Mouse (Mus musculus) layer of hippocampus, adult 9-11 months (tissue): ENCODE data around the gene Stoml3.

Source experiments
- DNase-seq: peaks from one replicate; pipeline ENCODE4 v3.0.0; 2022

The Stoml3 gene

GRCm38 (mm10) chr3:53488353-53488752, at the start of gene Stoml3:
Gene Stoml3 (plus strand): TSS chr3:53488653.
- DNase-seq: no peak

GRCm38 (mm10) chr3:53445540-53445939, 42.9 kb upstream of the Stoml3 start:
- DNase-seq: no peak

DNA sequence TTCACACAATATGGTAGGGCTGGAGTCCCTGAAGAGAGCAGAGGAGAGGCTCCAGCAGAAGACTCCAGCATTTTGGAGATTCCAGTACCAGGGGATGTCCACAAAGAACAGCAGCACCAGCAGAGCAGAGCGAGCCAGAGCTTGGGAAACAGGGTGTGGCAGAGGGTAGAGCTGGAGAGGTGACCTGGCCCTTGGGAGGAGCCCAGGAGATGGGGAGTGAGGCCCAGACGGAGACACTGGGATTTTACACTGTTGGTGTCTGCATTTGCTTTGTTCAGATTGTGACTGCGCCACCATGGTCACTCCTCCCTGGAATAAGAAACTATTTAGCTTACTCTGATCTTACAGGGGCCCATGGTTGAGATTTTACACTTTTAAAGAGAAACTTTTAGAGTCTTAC, 41.7 kb upstream of the Stoml3 start:
- DNase-seq: no peak

DNA sequence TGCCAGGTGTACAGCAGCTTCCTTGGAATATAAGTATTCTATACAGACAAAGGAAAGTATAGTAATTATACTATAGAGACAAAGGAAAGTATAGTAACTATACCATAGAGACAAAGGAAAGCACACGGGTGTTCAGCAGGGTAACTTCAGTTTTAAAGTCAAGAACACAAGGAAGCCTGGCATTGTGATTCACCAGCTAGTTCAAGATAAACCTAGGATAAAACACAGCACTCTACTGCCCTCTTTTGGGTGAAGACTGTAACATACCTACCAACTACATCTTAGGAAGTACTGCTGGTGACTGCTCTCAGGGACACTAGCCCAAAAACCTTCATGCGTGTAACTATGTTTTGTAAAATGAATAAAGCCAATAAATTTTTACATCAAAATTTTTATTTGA, 40.2 kb upstream of the Stoml3 start:
- DNase-seq: peak; percentile 65

- DNase-seq: no peak
Measured at GRCm38 (mm10) chr3:53450666-53451065, 37.8 kb upstream of the Stoml3 start.

DNA sequence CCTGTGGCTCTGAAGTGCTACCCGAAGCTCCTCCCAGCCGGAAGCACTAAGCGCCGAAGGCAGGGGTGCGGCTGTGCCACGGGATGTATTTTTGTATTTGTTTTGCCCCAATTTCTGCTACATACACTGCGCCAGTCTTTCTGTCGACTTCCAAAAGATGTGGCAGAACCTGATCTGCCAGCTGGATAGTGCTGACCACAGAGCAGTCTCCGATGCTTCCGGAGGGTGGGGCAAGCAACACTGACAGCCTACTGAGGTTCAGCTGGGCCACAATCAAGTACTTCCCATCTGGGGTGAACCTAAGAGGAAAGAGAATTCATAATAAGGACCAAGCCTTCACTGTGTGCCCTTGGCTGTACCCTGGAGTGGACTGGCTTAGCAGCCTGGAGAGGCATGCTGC, 36.1 kb upstream of the Stoml3 start:
- no peak for DNase-seq

- no peak for DNase-seq
Measured at GRCm38 (mm10) chr3:53453346-53453745, 35.1 kb upstream of the Stoml3 start.

GRCm38 (mm10) chr3:53454005-53454404, 34.4 kb upstream of the Stoml3 start:
- no peak for DNase-seq

- no peak for DNase-seq
Measured at GRCm38 (mm10) chr3:53454561-53454960, 33.9 kb upstream of the Stoml3 start.

DNA sequence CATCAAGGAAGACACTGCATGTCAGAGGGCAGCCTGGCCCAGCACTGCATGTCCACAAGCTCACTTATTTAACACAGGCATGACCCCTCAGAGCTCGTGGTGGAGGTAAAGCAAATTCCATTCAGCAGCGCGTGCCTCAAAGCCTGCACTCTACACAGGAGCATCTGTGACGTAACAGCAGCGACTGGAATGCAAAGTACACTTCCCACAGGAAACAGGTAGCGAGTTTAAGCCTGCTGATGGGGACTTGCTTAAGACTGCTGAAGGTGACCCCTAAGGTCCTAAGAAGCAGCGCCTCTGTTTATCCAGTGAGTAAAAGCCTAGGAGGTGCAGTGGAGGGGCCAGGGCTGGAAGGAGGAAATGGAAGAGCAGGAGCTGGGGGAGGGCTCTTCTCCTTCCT, 33.5 kb upstream of the Stoml3 start:
- no peak for DNase-seq

GRCm38 (mm10) chr3:53457750-53458149, 30.7 kb upstream of the Stoml3 start:
- no peak for DNase-seq

GRCm38 (mm10) chr3:53460106-53460505, 28.3 kb upstream of the Stoml3 start:
- DNase-seq: peak; percentile 51

DNA sequence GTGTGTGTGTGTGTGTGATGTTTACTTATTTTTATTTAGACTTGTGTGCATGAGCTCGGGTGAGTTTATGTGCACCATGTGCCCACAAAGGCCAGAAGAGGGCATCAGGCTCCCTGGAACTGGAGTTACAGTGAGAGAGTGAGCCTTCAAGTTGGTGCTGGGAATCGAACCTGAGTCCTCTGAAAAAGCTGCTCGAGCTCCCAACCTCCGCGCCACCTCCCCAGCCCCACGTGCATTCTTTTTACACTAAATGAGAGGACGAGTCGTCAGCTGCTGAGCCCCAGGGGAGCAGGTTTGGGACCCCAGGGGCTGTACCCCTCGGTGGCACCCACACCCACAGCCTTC, 25.8 kb upstream of the Stoml3 start:
- no peak for DNase-seq

DNA sequence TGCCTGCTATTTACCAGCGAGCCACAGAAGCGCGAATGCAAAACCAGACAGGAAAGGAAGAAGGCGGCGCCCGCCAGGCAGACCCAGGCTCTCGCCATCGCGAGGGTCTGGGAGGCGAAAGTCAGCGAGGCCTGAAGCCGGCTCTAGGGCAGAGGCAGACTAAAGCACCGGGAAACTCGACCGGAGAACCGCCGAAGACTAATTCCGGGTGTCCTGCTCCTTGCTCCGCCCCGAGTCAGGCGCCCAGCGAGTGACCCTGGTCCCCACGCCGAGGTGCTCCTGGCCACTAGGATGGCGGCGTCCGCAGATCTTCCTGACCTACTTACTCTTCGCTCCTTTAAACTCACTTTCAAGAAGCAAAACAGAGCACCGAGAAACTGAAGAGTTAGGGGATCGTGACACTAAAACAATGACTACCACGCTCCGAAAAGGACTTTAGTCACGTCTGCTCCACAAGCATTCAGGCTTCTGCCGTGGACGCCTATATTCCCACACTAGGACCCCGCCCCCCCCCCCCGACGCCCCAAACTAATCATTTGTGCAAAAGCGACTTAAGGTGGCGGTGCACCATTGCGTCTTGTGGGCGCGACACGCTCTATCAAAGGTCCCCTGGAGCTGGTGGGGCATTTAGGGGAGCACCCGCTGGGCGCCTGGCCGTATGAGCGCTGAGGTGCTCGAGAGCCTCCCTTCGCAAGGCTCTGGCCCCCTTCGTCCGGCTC, 25.2 kb upstream of the Stoml3 start, which contains the start of the genes Nhlrc3 and Proser1:
Nhlrc3 (minus strand) TSS at position 287 of the 719 bp plus-strand sequence.
Proser1 (plus strand) TSS at position 621 of the 719 bp plus-strand sequence.
- peak; percentile 97 for DNase-seq

DNA sequence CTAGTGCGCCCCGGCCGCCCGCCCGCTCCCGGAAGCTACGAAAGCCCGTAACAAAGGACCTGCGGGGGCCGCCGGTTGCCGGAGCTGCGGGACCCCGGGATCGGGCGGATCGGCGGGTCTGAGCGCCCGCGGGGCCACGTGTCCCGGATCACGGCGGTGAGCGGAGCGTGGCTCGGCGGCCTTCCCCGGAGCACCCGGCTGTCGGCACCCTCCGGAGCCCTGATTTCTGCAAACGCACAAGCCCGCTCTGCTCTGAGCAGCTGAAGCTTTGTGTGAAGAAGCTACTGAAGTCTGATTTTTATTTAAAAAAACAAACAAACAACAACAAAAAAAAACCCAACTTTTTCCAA, 24.7 kb upstream of the Stoml3 start:
- DNase-seq: no peak

DNA sequence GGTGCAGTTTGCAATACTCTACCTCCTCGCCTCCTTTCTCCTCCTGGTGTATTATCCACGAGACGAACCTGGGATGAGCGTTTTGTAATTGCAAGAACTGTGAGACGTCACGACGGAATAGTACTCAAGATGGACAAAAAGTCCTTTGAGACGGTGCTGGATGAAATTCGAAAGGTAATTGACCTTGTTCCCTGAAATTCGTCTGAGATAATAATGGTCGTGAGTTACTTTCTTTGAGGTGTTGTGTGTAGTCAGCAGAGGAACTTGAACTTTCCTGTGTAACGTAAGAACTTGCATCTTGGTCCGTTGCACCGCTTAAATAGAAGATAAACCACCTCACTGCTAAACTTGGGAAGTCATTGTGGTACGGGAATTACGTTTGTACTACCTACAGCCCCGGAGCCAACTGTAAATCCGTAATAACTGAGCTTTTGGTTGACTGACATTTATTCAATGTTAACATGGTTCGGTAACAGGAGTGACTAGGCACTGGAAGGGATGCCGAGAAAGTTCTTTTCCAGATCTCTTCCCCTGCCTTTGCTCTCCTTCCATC, 24.2 kb upstream of the Stoml3 start:
- no peak for DNase-seq

- peak; percentile 23 for DNase-seq
Measured at GRCm38 (mm10) chr3:53465330-53465729, 23.1 kb upstream of the Stoml3 start.

DNA sequence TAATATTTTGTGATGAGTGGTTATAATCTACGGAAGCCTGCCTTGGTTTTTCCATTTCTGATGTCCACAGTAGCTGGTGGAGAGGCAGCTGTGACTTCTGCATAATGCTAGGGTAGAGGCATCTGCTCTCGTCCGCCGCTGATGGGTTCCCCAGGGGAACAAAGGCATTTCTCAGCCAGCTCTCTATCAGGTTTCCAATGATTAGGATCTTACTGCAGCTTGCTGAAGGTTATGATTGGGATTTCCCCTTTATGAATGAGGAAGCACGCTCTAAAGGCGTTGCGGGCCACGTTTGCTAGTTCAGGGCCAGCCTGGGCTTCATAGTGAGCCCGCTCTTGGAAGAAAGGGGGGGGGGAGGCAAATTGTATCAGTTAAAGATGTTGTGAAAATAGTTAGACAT, 22.0 kb upstream of the Stoml3 start:
- DNase-seq: no peak

DNA sequence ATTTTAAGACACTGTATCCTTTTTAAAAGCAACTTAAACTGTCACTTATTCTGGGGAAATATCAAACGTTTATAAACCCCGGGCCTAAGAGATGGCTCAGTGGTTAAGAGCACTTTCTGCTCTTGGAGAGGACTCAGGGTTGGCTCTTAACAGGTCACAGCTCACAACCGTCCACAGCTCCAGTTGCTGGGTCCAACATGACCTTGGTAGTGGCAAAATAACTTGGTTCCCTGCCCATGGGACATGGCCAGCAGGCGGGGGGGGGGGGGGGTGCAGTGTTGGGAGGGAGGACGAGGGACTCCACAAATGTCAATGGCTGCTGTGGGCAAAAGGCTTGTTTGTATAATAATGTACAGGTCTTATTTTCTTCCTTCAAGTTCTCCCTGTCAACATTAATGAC, 21.1 kb upstream of the Stoml3 start:
- no peak for DNase-seq

DNA sequence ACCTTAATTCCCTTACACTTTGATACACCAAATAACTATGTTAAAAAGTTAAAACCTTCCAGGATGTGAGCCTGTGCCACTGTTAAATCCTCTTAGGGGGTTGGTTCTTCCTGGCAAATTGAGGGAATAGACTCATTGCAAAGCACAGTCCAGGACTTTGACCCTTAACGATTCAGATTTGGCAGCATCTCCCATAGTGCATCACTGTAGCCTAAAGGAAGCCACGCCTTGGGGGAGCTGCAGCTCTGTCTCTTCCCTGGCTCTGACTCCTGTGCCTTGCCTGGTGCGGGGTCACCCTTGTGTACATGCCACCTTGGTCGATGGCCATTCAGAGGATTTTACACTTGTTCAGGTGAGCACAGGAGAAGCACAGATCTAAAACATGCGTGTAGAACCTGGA, 18.8 kb upstream of the Stoml3 start:
- no peak for DNase-seq

GRCm38 (mm10) chr3:53472061-53472460, 16.4 kb upstream of the Stoml3 start:
- no peak for DNase-seq

GRCm38 (mm10) chr3:53474179-53474578, 14.3 kb upstream of the Stoml3 start:
- DNase-seq: no peak

DNA sequence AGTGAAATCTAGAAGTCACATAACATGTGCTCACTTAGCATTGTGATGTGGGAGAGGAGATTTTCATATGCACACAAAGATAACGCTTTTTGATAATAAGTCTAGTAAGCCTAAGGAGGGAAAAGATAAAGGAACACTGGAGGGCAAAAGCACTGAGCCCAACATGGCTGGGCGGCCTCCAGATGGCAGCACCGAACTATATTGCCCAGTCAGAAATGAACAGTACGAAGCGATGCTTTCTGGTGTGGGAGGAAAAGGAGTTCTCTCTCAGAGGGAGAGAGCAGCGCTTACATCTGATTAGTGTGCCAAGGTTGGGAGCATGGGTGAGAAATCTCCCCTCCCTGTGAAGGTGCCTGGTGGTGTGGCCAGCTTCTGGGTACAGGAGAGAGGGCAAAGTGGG, 12.6 kb upstream of the Stoml3 start:
- DNase-seq: no peak

GRCm38 (mm10) chr3:53477468-53477867, 11.0 kb upstream of the Stoml3 start:
- no peak for DNase-seq

DNA sequence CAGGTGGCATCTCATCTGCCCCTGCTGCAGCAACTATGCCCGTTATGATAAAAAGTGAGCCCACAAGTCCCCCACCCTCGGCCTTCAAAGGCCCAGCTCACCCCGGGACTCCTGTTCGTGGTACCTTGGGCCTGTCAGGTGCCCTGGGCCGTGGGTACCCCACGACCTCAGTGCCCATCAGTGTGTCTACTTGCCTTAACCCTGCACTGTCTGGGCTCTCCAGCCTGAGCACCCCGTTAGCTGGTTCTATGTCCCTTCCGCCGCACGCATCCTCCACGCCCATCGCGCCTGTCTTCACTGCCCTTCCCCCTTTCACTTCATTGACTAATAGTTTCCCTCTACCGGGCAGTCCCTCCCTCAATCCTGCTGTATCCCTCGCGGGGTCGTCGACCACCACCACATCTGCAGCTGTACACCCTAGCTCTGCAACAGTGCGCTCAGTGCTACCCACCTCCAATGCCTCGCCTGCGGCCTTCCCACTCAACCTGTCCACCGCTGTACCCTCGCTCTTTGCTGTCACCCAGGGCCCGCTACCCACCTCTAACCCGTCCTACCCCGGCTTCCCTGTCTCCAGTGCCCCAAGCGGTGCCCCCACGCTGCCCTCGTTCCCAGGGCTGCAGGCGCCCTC, 9.9 kb upstream of the Stoml3 start:
- no peak for DNase-seq
